In the genomic region with DNA sequence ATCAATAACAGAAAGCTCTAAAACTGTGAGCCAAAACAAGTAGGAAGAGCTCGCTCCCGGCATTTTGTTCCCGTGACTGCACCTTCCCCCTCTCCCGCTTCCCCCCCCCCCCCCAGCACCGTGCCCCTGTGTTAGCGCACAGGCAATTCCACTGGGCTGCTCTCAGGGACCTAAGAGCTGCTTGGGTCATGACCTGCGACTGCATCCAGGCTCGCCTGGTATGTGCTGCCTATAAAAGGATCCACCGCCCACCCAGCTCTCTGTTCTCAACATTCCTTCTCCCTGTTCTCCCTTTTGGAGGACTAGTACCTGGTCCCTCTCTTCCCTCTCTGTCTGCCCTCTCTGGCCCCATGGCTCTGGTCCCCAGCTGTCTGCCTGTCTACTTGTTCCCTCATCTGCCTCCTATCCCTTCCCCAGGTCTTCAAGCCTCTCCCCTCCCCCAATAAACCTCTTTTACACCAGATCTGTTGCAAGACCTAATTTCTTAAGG, we compare ENCODE assay signal across 28 mouse cellular contexts. TPM values are rescaled to one million over a fixed set of nuclear protein-coding genes. Genes with fewer than 3 reads are reported as not detected.
DNase-seq lines count a peak whose midpoint lies in the region; ATAC-seq lines count a peak whose summit lies in the region.
"Had no signal": no experiment of that assay in that cellular context is flagged by ENCODE, and none has a peak within 500 bp of the region (broad histone marks: within the 10 kb centered on the region; RNA-seq: fewer than 3 reads in every experiment).

No protein-coding gene starts in this region.

- peak overlapping the region; percentile 42 to 98; a peak in 3 of 4 replicates for H3K27ac ChIP-seq in heart, embryonic 14.5 days (replicated peaks in 1 of 2; ENCODE audit: control insufficient read depth in 1 of 2, insufficient read depth in 1 of 2, low read depth in 2 of 2, low read length in 2 of 2)
- H3K27ac ChIP-seq in embryonic facial prominence, embryonic 15.5 days (replicated peaks) = peak overlapping the region; percentile 44; the same call in 1 of the 2 replicates
- H3K27ac ChIP-seq: forebrain, embryonic 12.5 days; hindbrain, embryonic 12.5 days; liver, embryonic 13.5 days had no signal

- peak; percentile 58 for DNase-seq in embryo, embryonic 10 days (ENCODE audit: low spot score)
- DNase-seq in embryo, embryonic 11 days = no peak
- no peak for DNase-seq in heart, postnatal 36 days
- DNase-seq in urinary bladder, adult 2 months (ENCODE audit: low spot score) = no peak
- no peak for DNase-seq in thymus, postnatal 0 days (ENCODE audit: low spot score)
- DNase-seq in kidney, adult 11 months = no peak
- DNase-seq: adrenal gland, postnatal 25 days; cerebellum, adult 11 months; cerebellum, postnatal 36 days; gastrocnemius, postnatal 10 days; kidney, adult 8-10 months; left cerebral cortex, postnatal 4 days; liver, embryonic 13.5 days; lung, postnatal 4 days; retina, postnatal 1 day; thymus, adult 18-20 months had no signal

- intact Hi-C loops in heart, postnatal 36 days (cut with DNase I) = loop anchor here (2.0 to 5.0 kb wide), 2 partner anchors 30 to 113 kb away; no protein-coding TSS in a partner anchor

- 58% methylated on average over 7 of the region's 9 CpGs for WGBS in heart, embryonic 14.5 days
- WGBS in embryonic facial prominence, embryonic 15.5 days = 68% methylated on average over 8 of the region's 9 CpGs

- H3K9me3 ChIP-seq in heart, embryonic 14.5 days (ENCODE audit: control insufficient read depth, low read length) = no peaks in the 10 kb centered on the region
- no peaks in the 10 kb centered on the region for H3K9me3 ChIP-seq in embryonic facial prominence, embryonic 15.5 days (replicated peaks)
- H3K9me3 ChIP-seq: forebrain, embryonic 12.5 days; G1E; hindbrain, embryonic 12.5 days; liver, embryonic 13.5 days; lung, embryonic 15.5 days; stomach, embryonic 15.5 days had no signal

- H3K4me1 ChIP-seq in heart, embryonic 14.5 days (ENCODE audit: control insufficient read depth in 2 of 2, insufficient read depth in 2 of 2, low read length in 2 of 2) = peaks cover 50 to 59% of the 10 kb centered on the region in 2 experiments
- H3K4me1 ChIP-seq in embryonic facial prominence, embryonic 15.5 days = peaks cover 54% of the 10 kb centered on the region

- H3K4me2 ChIP-seq in heart, embryonic 14.5 days (ENCODE audit: low read length) = no peak overlapping the region
- H3K4me2 ChIP-seq in embryonic facial prominence, embryonic 15.5 days (replicated peaks) = no peak overlapping the region
- H3K4me2 ChIP-seq: forebrain, embryonic 12.5 days; hindbrain, embryonic 12.5 days; liver, embryonic 13.5 days; lung, embryonic 15.5 days; midbrain, embryonic 11.5 days; stomach, embryonic 15.5 days had no signal

- no peak overlapping the region for H3K9ac ChIP-seq in heart, embryonic 14.5 days (ENCODE audit: low read length)
- H3K9ac ChIP-seq in embryonic facial prominence, embryonic 15.5 days = no peak overlapping the region
- H3K9ac ChIP-seq: forebrain, embryonic 12.5 days; hindbrain, embryonic 12.5 days; liver, embryonic 13.5 days; lung, embryonic 15.5 days; stomach, embryonic 15.5 days had no signal

- H3K27me3 ChIP-seq in heart, embryonic 14.5 days (ENCODE audit: control insufficient read depth, insufficient read depth, low read length) = no peaks in the 10 kb centered on the region
- H3K27me3 ChIP-seq in embryonic facial prominence, embryonic 15.5 days = no peaks in the 10 kb centered on the region
- H3K27me3 ChIP-seq: forebrain, embryonic 12.5 days; hindbrain, embryonic 12.5 days; lung, embryonic 15.5 days; stomach, embryonic 15.5 days had no signal

- no peak overlapping the region for H3K4me3 ChIP-seq in heart, embryonic 14.5 days (ENCODE audit: control insufficient read depth in 1 of 2, insufficient read depth in 1 of 2, low read depth in 1 of 2, low read length in 2 of 2)
- H3K4me3 ChIP-seq in embryonic facial prominence, embryonic 15.5 days (replicated peaks) = no peak overlapping the region
- H3K4me3 ChIP-seq: forebrain, embryonic 12.5 days; hindbrain, embryonic 12.5 days; liver, embryonic 13.5 days; lung, embryonic 15.5 days; stomach, embryonic 15.5 days had no signal

- no peak for ATAC-seq in heart, embryonic 14.5 days (ENCODE audit: insufficient number of reproducible peaks, insufficient read depth, low FRiP score, low read depth)
- ATAC-seq in embryonic facial prominence, embryonic 15.5 days (ENCODE audit: insufficient number of reproducible peaks, low FRiP score, low TSS enrichment, low read depth) = no peak
- ATAC-seq: inflammation-experienced regulatory T-cells, adult 6 months had no signal

- no peaks in the 10 kb centered on the region for H3K36me3 ChIP-seq in heart, embryonic 14.5 days (ENCODE audit: control insufficient read depth, insufficient read depth, low read length)
- H3K36me3 ChIP-seq in embryonic facial prominence, embryonic 15.5 days = no peaks in the 10 kb centered on the region
- H3K36me3 ChIP-seq: forebrain, embryonic 12.5 days; G1E; hindbrain, embryonic 12.5 days; liver, embryonic 13.5 days; lung, embryonic 15.5 days; stomach, embryonic 15.5 days had no signal

RNA-seq across cellular contexts. Expression of gene Apol6, which starts 5.3 kb away (rescaled TPM):
- 0.19 TPM in 2 replicates for polyA plus RNA-seq in heart, embryonic 14.5 days (2014; fragmentation: Nextera tagmentation; extraction: Ambion mirVana)
- 1 to 10 TPM in 1 of 2 experiments, under 1 TPM in 1; 0.41 to 1.5 TPM for total RNA-seq in heart, postnatal 36 days (2021)
- 0.26 and 0.33 TPM in 2 replicates for polyA plus RNA-seq in embryonic facial prominence, embryonic 15.5 days (2015; fragmentation: Nextera tagmentation; extraction: Ambion mirVana)
- 31.3 and 37.7 TPM in 2 replicates for polyA plus RNA-seq in urinary bladder, adult 2 months (2012; rRNA removed)
- polyA plus RNA-seq in thymus, postnatal 0 days (2015; fragmentation: Nextera tagmentation; extraction: Ambion mirVana) = not detected in 2 replicates
- total RNA-seq: left cerebral cortex, postnatal 4 days; monocyte, adult 5-6 weeks had no signal
- polyA plus RNA-seq: forebrain, embryonic 12.5 days; G1E; hindbrain, embryonic 12.5 days; lung, embryonic 15.5 days; midbrain, embryonic 11.5 days; neural tube, embryonic 11.5 days; stomach, embryonic 15.5 days had no signal

RNA-seq across cellular contexts. Expression of gene Mb, which starts 11.2 kb away (rescaled TPM):
- 807 and 810 TPM in 2 replicates for polyA plus RNA-seq in heart, embryonic 14.5 days (2014; fragmentation: Nextera tagmentation; extraction: Ambion mirVana)
- total RNA-seq in heart, postnatal 36 days (2021) = over 10,000 TPM; 17,938 to 18,211 TPM
- 5.8 and 6.9 TPM in 2 replicates for polyA plus RNA-seq in embryonic facial prominence, embryonic 15.5 days (2015; fragmentation: Nextera tagmentation; extraction: Ambion mirVana)
- polyA plus RNA-seq in urinary bladder, adult 2 months (2012; rRNA removed) = 0.10 and 0.32 TPM in 2 replicates
- 0.73 and 0.99 TPM in 2 replicates for polyA plus RNA-seq in thymus, postnatal 0 days (2015; fragmentation: Nextera tagmentation; extraction: Ambion mirVana)
- total RNA-seq: G1E; left cerebral cortex, adult 18-20 months; left cerebral cortex, postnatal 4 days; monocyte, adult 5-6 weeks had no signal
- polyA plus RNA-seq: forebrain, embryonic 12.5 days; G1E; inflammation-experienced regulatory T-cells, adult 6 months; midbrain, embryonic 11.5 days had no signal

Comparison
In these comparisons a context has a peak if more than half of its experiments do, and no peak if none do; other contexts are left out.
1. RNA of gene Apol6, which starts 5.3 kb away (polyA plus RNA-seq): 31.3 to 37.7 TPM in urinary bladder, adult 2 months; 0.26 to 0.33 TPM in embryonic facial prominence, embryonic 15.5 days, 0.19 TPM in heart, embryonic 14.5 days and not detected in thymus, postnatal 0 days; every median in the first group is over 10 times any median in the second.
2. RNA of gene Mb, which starts 11.2 kb away (polyA plus RNA-seq): 807 to 810 TPM in heart, embryonic 14.5 days; 5.8 to 6.9 TPM in embryonic facial prominence, embryonic 15.5 days, 0.73 to 0.99 TPM in thymus, postnatal 0 days and 0.10 to 0.32 TPM in urinary bladder, adult 2 months; every median in the first group is over 100 times any median in the second.